Mouse (Mus musculus): Measurements from ENCODE around the gene Wnt5b. TPM values are rescaled to one million over a fixed set of nuclear protein-coding genes. Genes with fewer than 3 reads are reported as not detected.
"Not testable (repeated sequence)": the region's sequence is repeated elsewhere in the genome, so short reads cannot be mapped to it uniquely, and the experiment has no call there.

The Wnt5b gene
- polyA plus RNA-seq, 1 experiment from 2014 or later = 7.3 TPM

- Histone ChIP-seq H3K27me3 (ENCODE audit: control insufficient read depth, insufficient read depth, low read length) (no peaks in the 10 kb centered on the region), H3K4me1 (ENCODE audit: control insufficient read depth, insufficient read depth, low read length) (peaks cover 3% of the 10 kb centered on the region; the same call in 1 of the 2 replicates), H3K36me3 (ENCODE audit: control insufficient read depth, insufficient read depth, low read length) (no peaks in the 10 kb centered on the region), H3K9me3 (ENCODE audit: control insufficient read depth, low read length) (no peaks in the 10 kb centered on the region), H3K4me2 (ENCODE audit: low read depth) (no peak overlapping the region), H3K9ac (ENCODE audit: low read length) (no peak overlapping the region), H3K4me3 (ENCODE audit: low read depth, low read length) (no peak overlapping the region), H3K27ac (ENCODE audit: low read depth, low read length) (no peak overlapping the region)
- ATAC-seq (ENCODE audit: insufficient read depth, low FRiP score, low TSS enrichment) (no peak), DNase-seq (ENCODE audit: low spot score) (no peak)
- 69% methylated on average over 11 of the region's 11 CpGs for WGBS
Observed at GRCm38 (mm10) chr6:119445671-119446607, 98.2 kb downstream of the Wnt5b start.

- Histone ChIP-seq H3K9me3 (ENCODE audit: control insufficient read depth, low read length) (no peaks in the 10 kb centered on the region), H3K27me3 (ENCODE audit: control insufficient read depth, insufficient read depth, low read length) (no peaks in the 10 kb centered on the region), H3K9ac (ENCODE audit: low read length) (no peak overlapping the region), H3K4me3 (ENCODE audit: low read depth, low read length) (no peak overlapping the region), H3K27ac (ENCODE audit: low read depth, low read length) (no peak overlapping the region), H3K36me3 (ENCODE audit: control insufficient read depth, insufficient read depth, low read length) (no peaks in the 10 kb centered on the region), H3K4me2 (ENCODE audit: low read depth) (no peak overlapping the region), H3K4me1 (ENCODE audit: control insufficient read depth, insufficient read depth, low read length) (peaks cover 4% of the 10 kb centered on the region)
- peak; percentile 88 for DNase-seq (ENCODE audit: low spot score)
- WGBS = 56% methylated on average over 12 of the region's 12 CpGs
- peak; percentile 64 for ATAC-seq (ENCODE audit: insufficient read depth, low FRiP score, low TSS enrichment)
Observed at GRCm38 (mm10) chr6:119443742-119444645, 100.2 kb downstream of the Wnt5b start.

GRCm38 (mm10) chr6:119442729-119443128, 101.4 kb downstream of the Wnt5b start:
- not testable (repeated sequence) for DNase-seq (ENCODE audit: low spot score); ATAC-seq (ENCODE audit: insufficient read depth, low FRiP score, low TSS enrichment); H3K4me2 ChIP-seq (ENCODE audit: low read depth); H3K9ac ChIP-seq (ENCODE audit: low read length); H3K9me3 ChIP-seq (ENCODE audit: control insufficient read depth, low read length); H3K36me3 ChIP-seq (ENCODE audit: control insufficient read depth, insufficient read depth, low read length); H3K4me3 ChIP-seq (ENCODE audit: low read depth, low read length); H3K27ac ChIP-seq (ENCODE audit: low read depth, low read length); H3K27me3 ChIP-seq (ENCODE audit: control insufficient read depth, insufficient read depth, low read length)
- H3K4me1 ChIP-seq (ENCODE audit: control insufficient read depth, insufficient read depth, low read length) = peaks cover 12% of the 10 kb centered on the region
- WGBS = 87% methylated on average over 5 of the region's 5 CpGs

- Histone ChIP-seq H3K27ac (ENCODE audit: low read depth, low read length) (peak overlapping the region; percentile 54), H3K4me3 (ENCODE audit: low read depth, low read length) (no peak overlapping the region), H3K36me3 (ENCODE audit: control insufficient read depth, insufficient read depth, low read length) (no peaks in the 10 kb centered on the region; the same call in 1 of the 2 replicates), H3K4me1 (ENCODE audit: control insufficient read depth, insufficient read depth, low read length) (peaks cover 12% of the 10 kb centered on the region), H3K9me3 (ENCODE audit: control insufficient read depth, low read length) (no peaks in the 10 kb centered on the region), H3K27me3 (ENCODE audit: control insufficient read depth, insufficient read depth, low read length) (no peaks in the 10 kb centered on the region), H3K4me2 (ENCODE audit: low read depth) (no peak overlapping the region), H3K9ac (ENCODE audit: low read length) (no peak overlapping the region)
- DNase-seq (ENCODE audit: low spot score) (peak; percentile 48), ATAC-seq (ENCODE audit: insufficient read depth, low FRiP score, low TSS enrichment) (peak; percentile 86)
- WGBS = 33% methylated on average over 8 of the region's 8 CpGs
Observed at GRCm38 (mm10) chr6:119437894-119438761, 106.0 kb downstream of the Wnt5b start.

- Histone ChIP-seq H3K27me3 (ENCODE audit: control insufficient read depth, insufficient read depth, low read length) (no peaks in the 10 kb centered on the region), H3K4me3 (ENCODE audit: low read depth, low read length) (no peak overlapping the region), H3K36me3 (ENCODE audit: control insufficient read depth, insufficient read depth, low read length) (no peaks in the 10 kb centered on the region; the same call in 1 of the 2 replicates), H3K9ac (ENCODE audit: low read length) (no peak overlapping the region), H3K4me2 (ENCODE audit: low read depth) (no peak overlapping the region), H3K27ac (ENCODE audit: low read depth, low read length) (no peak overlapping the region), H3K9me3 (ENCODE audit: control insufficient read depth, low read length) (no peaks in the 10 kb centered on the region), H3K4me1 (ENCODE audit: control insufficient read depth, insufficient read depth, low read length) (peaks cover 12% of the 10 kb centered on the region)
- 85% methylated on average over 4 of the region's 4 CpGs for WGBS
- ATAC-seq (ENCODE audit: insufficient read depth, low FRiP score, low TSS enrichment) = no peak
- DNase-seq (ENCODE audit: low spot score) = no peak
Observed at GRCm38 (mm10) chr6:119434394-119434793, 109.8 kb downstream of the Wnt5b start.

GRCm38 (mm10) chr6:119431751-119432324, 112.3 kb downstream of the Wnt5b start:
- no peaks in the 10 kb centered on the region for H3K4me1 ChIP-seq (ENCODE audit: control insufficient read depth, insufficient read depth, low read length)
- WGBS = 88% methylated on average over 6 of the region's 6 CpGs
- H3K4me3 ChIP-seq (ENCODE audit: low read depth, low read length) = no peak overlapping the region
- no peaks in the 10 kb centered on the region for H3K9me3 ChIP-seq (ENCODE audit: control insufficient read depth, low read length)
- no peak for ATAC-seq (ENCODE audit: insufficient read depth, low FRiP score, low TSS enrichment)
- DNase-seq (ENCODE audit: low spot score) = no peak
- no peaks in the 10 kb centered on the region; the same call in 1 of the 2 replicates for H3K36me3 ChIP-seq (ENCODE audit: control insufficient read depth, insufficient read depth, low read length)
- H3K9ac ChIP-seq (ENCODE audit: low read length) = no peak overlapping the region
- no peak overlapping the region for H3K27ac ChIP-seq (ENCODE audit: low read depth, low read length)
- no peaks in the 10 kb centered on the region for H3K27me3 ChIP-seq (ENCODE audit: control insufficient read depth, insufficient read depth, low read length)
- H3K4me2 ChIP-seq (ENCODE audit: low read depth) = no peak overlapping the region

- Histone ChIP-seq H3K4me3 (ENCODE audit: low read depth, low read length) (no peak overlapping the region), H3K4me1 (ENCODE audit: control insufficient read depth, insufficient read depth, low read length) (no peaks in the 10 kb centered on the region), H3K27ac (ENCODE audit: low read depth, low read length) (no peak overlapping the region), H3K4me2 (ENCODE audit: low read depth) (no peak overlapping the region), H3K36me3 (ENCODE audit: control insufficient read depth, insufficient read depth, low read length) (no peaks in the 10 kb centered on the region; the same call in 1 of the 2 replicates), H3K27me3 (ENCODE audit: control insufficient read depth, insufficient read depth, low read length) (no peaks in the 10 kb centered on the region), H3K9ac (ENCODE audit: low read length) (no peak overlapping the region), H3K9me3 (ENCODE audit: control insufficient read depth, low read length) (no peaks in the 10 kb centered on the region)
- no peak for DNase-seq (ENCODE audit: low spot score)
- no peak for ATAC-seq (ENCODE audit: insufficient read depth, low FRiP score, low TSS enrichment)
- WGBS = 63% methylated on average over 2 of the region's 2 CpGs
Observed at GRCm38 (mm10) chr6:119430508-119430907, 113.6 kb downstream of the Wnt5b start.

- no peak overlapping the region for H3K4me2 ChIP-seq (ENCODE audit: low read depth)
- WGBS = 94% methylated on average over 13 of the region's 13 CpGs
Observed at GRCm38 (mm10) chr6:119429311-119429710, 114.8 kb downstream of the Wnt5b start.

More at GRCm38 (mm10) chr6:119429311-119429710, 114.8 kb downstream of the Wnt5b start:
- Histone ChIP-seq H3K36me3 (ENCODE audit: control insufficient read depth, insufficient read depth, low read length) (no peaks in the 10 kb centered on the region; the same call in 1 of the 2 replicates), H3K4me3 (ENCODE audit: low read depth, low read length) (no peak overlapping the region), H3K27ac (ENCODE audit: low read depth, low read length) (no peak overlapping the region), H3K9ac (ENCODE audit: low read length) (no peak overlapping the region), H3K4me1 (ENCODE audit: control insufficient read depth, insufficient read depth, low read length) (no peaks in the 10 kb centered on the region), H3K27me3 (ENCODE audit: control insufficient read depth, insufficient read depth, low read length) (no peaks in the 10 kb centered on the region), H3K9me3 (ENCODE audit: control insufficient read depth, low read length) (no peaks in the 10 kb centered on the region)
- ATAC-seq (ENCODE audit: insufficient read depth, low FRiP score, low TSS enrichment) (no peak), DNase-seq (ENCODE audit: low spot score) (no peak)

Data from neural tube, embryonic 11.5 days (tissue).